Mouse (Mus musculus): Measurements from ENCODE around the gene Nxnl1. TPM values are rescaled to one million over a fixed set of nuclear protein-coding genes. Genes with fewer than 3 reads are reported as not detected.

The Nxnl1 gene
- not detected in 2 replicates for polyA plus RNA-seq (2012; rRNA removed; ENCODE audit: low replicate concordance)

GRCm38 (mm10) chr8:71566501-71566900, at the start of gene Nxnl1:
Nxnl1 (minus strand) TSS chr8:71566601.

GRCm38 (mm10) chr8:71610822-71611651, 44.6 kb upstream of the Nxnl1 start, which contains the start of gene Colgalt1:
Colgalt1 (plus strand) TSS chr8:71610998.

GRCm38 (mm10) chr8:71597451-71597850, 31.1 kb upstream of the Nxnl1 start, which contains the start of gene Fam129c:
Fam129c (plus strand) TSS chr8:71597648.

DNA sequence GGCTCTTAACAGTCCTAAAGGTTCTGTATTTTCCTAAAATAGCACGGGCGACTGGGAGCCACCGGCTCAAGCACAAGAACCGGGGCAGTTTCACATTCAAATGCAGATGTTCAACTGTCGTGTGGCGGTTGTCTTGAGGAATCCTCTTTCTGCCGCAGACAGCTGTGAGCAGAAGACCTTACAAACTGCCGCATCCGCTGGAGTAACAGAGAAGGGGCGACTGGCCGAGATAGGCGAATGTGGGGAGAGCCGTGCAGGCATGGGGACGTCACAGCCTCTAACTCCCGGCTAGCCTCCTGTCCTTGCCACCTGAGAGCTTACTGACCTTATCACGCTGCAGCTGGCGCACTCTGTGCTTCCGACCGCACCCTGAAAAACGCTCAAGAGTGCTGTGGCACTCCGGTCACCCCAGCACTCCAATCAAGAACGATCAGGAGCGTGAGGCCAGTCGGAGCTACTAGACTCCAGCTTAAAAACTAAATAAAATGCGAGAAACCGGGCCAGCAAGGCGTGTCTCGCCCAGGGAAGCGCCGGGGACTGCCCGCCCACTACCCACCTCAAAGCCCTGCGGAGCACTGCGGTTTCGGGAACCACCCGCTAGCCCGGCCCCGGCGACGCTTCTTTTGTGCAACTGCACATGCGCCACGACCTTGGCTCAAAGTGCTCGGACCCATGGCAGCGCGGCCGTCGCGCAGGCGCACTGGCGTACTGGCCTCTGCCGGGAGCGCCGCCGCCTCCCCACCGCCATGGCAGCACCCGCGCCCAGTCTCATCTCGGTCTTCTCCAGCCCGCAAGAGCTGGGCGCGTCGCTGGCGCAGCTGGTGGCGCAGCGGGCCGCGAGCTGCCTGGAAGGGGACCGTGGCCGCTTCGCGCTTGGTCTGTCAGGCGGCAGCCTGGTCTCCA, 25.3 kb upstream of the Nxnl1 start, which contains the start of gene Pgls:
Pgls (plus strand) TSS at position 706 of the 903 bp plus-strand sequence.

DNA sequence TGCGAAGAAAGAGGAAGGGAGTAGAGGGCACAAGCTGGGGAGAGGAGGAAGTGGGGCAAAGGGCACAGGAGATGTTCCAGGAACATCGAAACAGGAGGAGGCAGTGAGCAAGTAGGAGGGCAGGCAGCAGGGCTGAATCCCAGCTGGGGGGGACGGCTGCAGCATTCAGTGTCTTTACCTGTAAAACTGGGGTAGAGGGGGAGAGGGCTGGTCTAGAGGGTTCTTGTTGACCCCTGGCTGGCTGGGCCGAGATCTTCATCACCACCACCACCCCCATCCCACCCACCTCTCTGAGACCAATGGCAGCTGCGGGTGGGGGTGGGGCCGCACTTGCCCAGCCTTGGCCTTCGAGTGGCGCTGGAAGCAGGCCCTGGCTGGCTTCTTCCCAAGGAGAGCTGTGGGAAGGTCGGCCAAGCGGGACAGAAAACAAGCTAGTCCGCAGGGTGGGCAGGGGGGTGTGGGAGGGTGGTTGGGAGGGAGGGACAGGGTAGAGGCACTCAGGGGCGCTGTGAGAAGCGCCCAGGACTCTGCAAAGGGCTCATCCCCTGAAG, 2.1 kb upstream of the Nxnl1 start, which contains the start of gene Slc27a1:
Slc27a1 (plus strand) TSS at position 496 of the 551 bp plus-strand sequence.

DNA sequence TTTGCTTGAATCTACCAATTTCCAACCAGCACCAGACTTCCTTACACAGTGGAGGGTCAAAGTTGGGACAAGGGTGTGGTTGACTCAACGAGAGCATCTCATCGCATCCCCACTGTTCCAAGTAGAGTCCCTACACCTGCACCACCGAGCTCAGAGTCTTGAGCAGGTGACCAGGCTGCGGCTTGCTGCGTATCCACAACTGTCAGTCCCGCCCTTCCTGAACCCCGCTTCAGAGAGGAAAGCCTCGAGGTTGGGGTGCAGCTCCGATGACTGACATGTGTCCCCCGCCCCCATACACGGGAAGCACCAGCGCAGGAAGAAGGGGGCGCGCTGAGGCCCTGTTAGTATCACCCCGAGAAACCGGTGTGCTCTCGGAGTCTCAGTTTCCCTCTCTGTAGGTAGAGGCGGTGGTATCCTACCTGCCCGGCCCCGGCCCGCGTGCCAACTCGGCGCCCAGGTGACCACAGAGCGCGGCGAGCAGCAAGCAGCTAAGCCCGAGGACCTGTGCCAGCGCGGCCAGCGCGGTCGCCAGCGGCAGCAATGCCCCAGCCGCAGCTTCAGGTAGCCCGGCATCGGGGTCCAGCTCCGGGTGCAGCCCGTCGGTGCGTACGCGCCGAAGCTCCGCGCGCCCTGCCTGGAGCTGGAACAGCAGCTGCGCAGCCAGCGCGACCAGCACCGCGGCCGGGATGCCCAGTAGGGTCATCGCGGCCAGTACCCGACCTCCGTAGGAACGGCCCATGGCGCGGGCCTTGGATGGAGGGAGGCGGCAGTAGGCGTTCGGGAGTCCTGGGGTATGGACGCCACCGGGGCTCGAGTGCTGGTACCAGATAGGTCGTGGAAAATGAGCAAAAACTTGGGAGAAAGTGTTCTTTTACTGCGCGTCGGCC, 8.1 kb downstream of the Nxnl1 start, which contains the start of gene Tmem221:
Tmem221 (minus strand) TSS at position 801 of the 887 bp plus-strand sequence.

GRCm38 (mm10) chr8:71542632-71543343, 23.6 kb downstream of the Nxnl1 start, which contains the start of gene Mvb12a:
Mvb12a (plus strand) TSS chr8:71542922.

GRCm38 (mm10) chr8:71537028-71537867, 29.2 kb downstream of the Nxnl1 start, which contains the start of gene Bst2:
Bst2 (minus strand) TSS chr8:71537456.

DNA sequence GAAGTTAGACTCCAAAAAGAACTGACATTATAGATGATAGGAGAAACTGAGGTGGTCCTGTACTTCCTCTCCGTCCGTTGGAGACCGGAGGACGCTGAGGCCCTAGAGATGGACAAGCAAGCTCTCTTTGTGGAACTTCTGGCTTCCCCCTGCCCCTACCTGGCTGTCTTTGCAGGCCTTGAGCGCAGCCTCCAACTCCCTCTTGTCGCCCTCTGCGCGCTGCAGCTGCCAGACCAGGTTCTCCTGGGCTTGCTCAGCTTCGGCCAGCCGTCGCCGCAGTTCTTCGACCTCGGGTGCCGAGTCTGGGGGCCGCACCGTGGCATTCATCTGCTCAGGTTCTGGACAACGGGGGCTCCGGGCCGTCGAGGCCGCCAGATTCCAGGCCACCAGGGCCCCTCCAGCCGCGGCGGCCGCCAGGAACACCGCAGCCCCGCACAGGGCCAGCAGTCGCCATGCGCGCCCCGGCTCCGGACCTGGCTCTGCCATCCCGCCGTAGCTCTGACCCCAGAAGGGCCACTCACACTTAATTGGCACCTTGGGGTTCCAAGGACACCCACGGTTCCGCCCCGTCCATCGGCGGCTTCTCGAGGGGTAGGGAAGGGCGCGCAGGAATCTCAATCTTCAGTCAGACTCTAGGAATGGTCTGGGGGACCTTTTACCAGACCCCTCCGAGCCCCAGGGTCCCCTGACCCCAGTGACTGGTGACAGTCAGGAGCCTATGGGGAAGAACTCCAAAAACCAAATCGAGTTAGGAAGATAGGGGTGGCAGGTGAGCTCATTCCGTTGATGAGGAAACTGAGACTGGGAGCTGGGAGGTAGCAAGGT, 41.0 kb downstream of the Nxnl1 start, which contains the start of gene Ccdc194:
Ccdc194 (minus strand) TSS at position 486 of the 825 bp plus-strand sequence.

DNA sequence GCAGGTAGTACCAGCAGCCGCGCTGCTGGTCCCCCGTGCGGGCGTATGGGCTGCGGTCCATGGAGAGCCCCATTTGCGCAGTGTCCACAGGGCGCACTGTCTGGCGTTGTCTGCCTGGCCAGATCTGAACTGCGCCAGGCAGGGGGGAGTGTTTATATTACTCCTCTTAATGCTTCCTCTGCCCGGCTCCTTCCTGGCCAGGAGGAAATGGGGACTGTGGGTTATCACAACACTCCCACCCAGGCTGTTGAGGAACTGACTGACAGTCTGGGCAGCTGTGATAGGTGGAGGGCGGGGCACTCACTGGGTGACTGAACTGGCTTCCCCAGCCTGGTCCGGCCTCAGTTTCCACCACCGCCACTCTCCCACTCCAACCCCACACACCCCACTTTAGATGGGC, 54.8 kb downstream of the Nxnl1 start, which contains the start of gene Plvap:
Plvap (minus strand) TSS at position 109 of the 400 bp plus-strand sequence.

Other genes with a start within 250 kb of the Nxnl1 start
- gene Use1, start 199.8 kb downstream of the Nxnl1 start, polyA plus RNA-seq (2012; rRNA removed; ENCODE audit: low replicate concordance): 51.2 and 55.3 TPM in 2 replicates
- 25.0 and 66.9 TPM in 2 replicates for gene Ocel1, start 195.3 kb downstream of the Nxnl1 start, polyA plus RNA-seq (2012; rRNA removed; ENCODE audit: low replicate concordance)
- 313 and 643 TPM in 2 replicates for gene Nr2f6, start 184.6 kb downstream of the Nxnl1 start, polyA plus RNA-seq (2012; rRNA removed; ENCODE audit: low replicate concordance)
- gene Ushbp1, start 170.8 kb downstream of the Nxnl1 start, polyA plus RNA-seq (2012; rRNA removed; ENCODE audit: low replicate concordance): 9.5 TPM in 2 replicates
- gene Babam1, start 169.7 kb downstream of the Nxnl1 start, polyA plus RNA-seq (2012; rRNA removed; ENCODE audit: low replicate concordance): 102 and 106 TPM in 2 replicates
- 12.8 and 20.1 TPM in 2 replicates for gene Ankle1, start 160.6 kb downstream of the Nxnl1 start, polyA plus RNA-seq (2012; rRNA removed; ENCODE audit: low replicate concordance)
- gene Abhd8, start 102.9 kb downstream of the Nxnl1 start, polyA plus RNA-seq (2012; rRNA removed; ENCODE audit: low replicate concordance): 17.3 and 22.0 TPM in 2 replicates
- 268 and 285 TPM in 2 replicates for gene Mrpl34, start 101.6 kb downstream of the Nxnl1 start, polyA plus RNA-seq (2012; rRNA removed; ENCODE audit: low replicate concordance)
- 83.6 and 99.3 TPM in 2 replicates for gene Dda1, start 97.4 kb downstream of the Nxnl1 start, polyA plus RNA-seq (2012; rRNA removed; ENCODE audit: low replicate concordance)
- gene Ano8, start 80.6 kb downstream of the Nxnl1 start, polyA plus RNA-seq (2012; rRNA removed; ENCODE audit: low replicate concordance): 19.4 and 25.4 TPM in 2 replicates
- 29.5 and 30.2 TPM in 2 replicates for gene Gtpbp3, start 78.5 kb downstream of the Nxnl1 start, polyA plus RNA-seq (2012; rRNA removed; ENCODE audit: low replicate concordance)
- 270 and 394 TPM in 2 replicates for gene Plvap, start 54.8 kb downstream of the Nxnl1 start, polyA plus RNA-seq (2012; rRNA removed; ENCODE audit: low replicate concordance)
- gene Ccdc194, start 40.9 kb downstream of the Nxnl1 start, polyA plus RNA-seq (2012; rRNA removed; ENCODE audit: low replicate concordance): not detected in 2 replicates
- 119 and 255 TPM in 2 replicates for gene Bst2, start 29.1 kb downstream of the Nxnl1 start, polyA plus RNA-seq (2012; rRNA removed; ENCODE audit: low replicate concordance)
- gene Mvb12a, start 23.7 kb downstream of the Nxnl1 start, polyA plus RNA-seq (2012; rRNA removed; ENCODE audit: low replicate concordance): 159 and 312 TPM in 2 replicates
- gene Tmem221, start 7.7 kb downstream of the Nxnl1 start, polyA plus RNA-seq (2012; rRNA removed; ENCODE audit: low replicate concordance): 0.50 and 1.4 TPM in 2 replicates
- gene Slc27a1, start 2.3 kb upstream of the Nxnl1 start, polyA plus RNA-seq (2012; rRNA removed; ENCODE audit: low replicate concordance): 28.3 and 40.4 TPM in 2 replicates
- 210 and 420 TPM in 2 replicates for gene Pgls, start 25.6 kb upstream of the Nxnl1 start, polyA plus RNA-seq (2012; rRNA removed; ENCODE audit: low replicate concordance)
- 1.6 and 3.1 TPM in 2 replicates for gene Fam129c, start 31.0 kb upstream of the Nxnl1 start, polyA plus RNA-seq (2012; rRNA removed; ENCODE audit: low replicate concordance)
- 59.6 and 62.5 TPM in 2 replicates for gene Colgalt1, start 44.4 kb upstream of the Nxnl1 start, polyA plus RNA-seq (2012; rRNA removed; ENCODE audit: low replicate concordance)
- gene Unc13a, start 105.2 kb upstream of the Nxnl1 start, polyA plus RNA-seq (2012; rRNA removed; ENCODE audit: low replicate concordance): 0.39 and 1.9 TPM in 2 replicates
- 14.8 and 17.5 TPM in 2 replicates for gene Jak3, start 109.7 kb upstream of the Nxnl1 start, polyA plus RNA-seq (2012; rRNA removed; ENCODE audit: low replicate concordance)
- gene Insl3, start 122.6 kb upstream of the Nxnl1 start, polyA plus RNA-seq (2012; rRNA removed; ENCODE audit: low replicate concordance): 24.2 and 26.5 TPM in 2 replicates
- gene B3gnt3, start 135.2 kb upstream of the Nxnl1 start, polyA plus RNA-seq (2012; rRNA removed; ENCODE audit: low replicate concordance): 227 and 269 TPM in 2 replicates
- gene Fcho1, start 159.1 kb upstream of the Nxnl1 start, polyA plus RNA-seq (2012; rRNA removed; ENCODE audit: low replicate concordance): 19.4 and 23.2 TPM in 2 replicates